Mouse (Mus musculus) urinary bladder, adult 2 months (tissue): Measurements from ENCODE around the gene Rasl11a. TPM values are rescaled to one million over a fixed set of nuclear protein-coding genes. Genes with fewer than 3 reads are reported as not detected.
"Not testable (repeated sequence)": the region's sequence is repeated elsewhere in the genome, so short reads cannot be mapped to it uniquely, and the experiment has no call there.

Experiments used
- DNase-seq: peaks from one replicate; pipeline ENCODE4 v3.0.0; 2022; ENCODE audit warnings: low spot score
- polyA plus RNA-seq: library from polyadenylated mRNA; depleted of rRNA; stranded (reverse); fragments of >200 nt; gene quantifications from 2 replicates; pipeline ENCODE4 v1.2.3, GENCODE M21; 2012; rRNA removed

Rasl11a gene
- polyA plus RNA-seq, 1 experiment: 24.8 TPM

DNA sequence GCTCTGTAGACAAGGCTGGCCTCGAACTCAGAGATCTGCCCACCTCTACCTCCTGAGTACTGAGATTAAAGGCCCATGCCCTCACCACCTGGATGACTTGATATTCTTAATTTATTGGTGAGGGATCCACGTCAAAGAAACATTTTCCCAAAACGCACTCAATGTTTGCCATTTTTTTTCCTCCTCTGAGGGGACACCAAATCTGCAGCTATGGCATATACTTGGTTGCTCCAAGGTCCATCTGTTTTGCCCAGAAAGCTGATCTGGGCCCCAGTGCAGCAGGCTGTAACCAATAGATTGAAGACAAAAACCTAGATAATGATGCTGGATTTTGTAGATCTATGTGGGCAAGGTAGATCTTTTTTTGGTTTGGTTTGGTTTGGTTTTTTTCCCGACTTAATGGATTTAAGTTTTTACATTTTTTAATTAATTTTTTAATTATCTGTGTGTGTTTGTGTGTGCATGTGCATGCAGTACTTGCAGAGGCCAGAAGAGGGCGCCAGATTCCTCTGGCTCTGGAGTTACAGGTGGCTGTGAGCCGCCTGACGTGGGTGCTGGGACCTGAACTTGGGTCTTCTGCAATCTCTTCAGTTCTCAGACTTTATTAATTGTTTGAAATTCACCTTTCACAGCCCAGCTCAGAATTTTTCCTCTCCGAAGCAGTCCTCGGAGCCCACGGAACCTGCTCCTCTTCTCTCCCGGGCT is 48.8 kb downstream of the Rasl11a start:
- DNase-seq: no peak

DNA sequence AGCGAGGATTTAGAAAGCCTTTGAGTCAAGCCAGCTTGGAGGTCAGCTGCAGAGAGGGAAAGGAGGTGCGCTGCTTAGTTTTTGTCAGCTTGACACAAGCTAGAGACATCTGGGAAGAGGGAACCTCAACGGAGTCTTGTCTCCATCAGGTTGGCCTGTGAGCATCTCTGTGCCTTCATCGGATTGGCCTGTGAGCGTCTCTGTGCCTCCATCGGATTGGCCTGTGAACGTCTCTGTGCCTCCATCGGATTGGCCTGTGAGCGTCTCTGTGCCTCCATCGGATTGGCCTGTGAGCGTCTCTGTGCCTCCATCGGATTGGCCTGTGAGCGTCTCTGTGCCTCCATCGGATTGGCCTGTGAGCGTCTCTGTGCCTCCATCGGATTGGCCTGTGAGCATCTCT is 50.8 kb downstream of the Rasl11a start:
- DNase-seq: not testable (repeated sequence)

DNA sequence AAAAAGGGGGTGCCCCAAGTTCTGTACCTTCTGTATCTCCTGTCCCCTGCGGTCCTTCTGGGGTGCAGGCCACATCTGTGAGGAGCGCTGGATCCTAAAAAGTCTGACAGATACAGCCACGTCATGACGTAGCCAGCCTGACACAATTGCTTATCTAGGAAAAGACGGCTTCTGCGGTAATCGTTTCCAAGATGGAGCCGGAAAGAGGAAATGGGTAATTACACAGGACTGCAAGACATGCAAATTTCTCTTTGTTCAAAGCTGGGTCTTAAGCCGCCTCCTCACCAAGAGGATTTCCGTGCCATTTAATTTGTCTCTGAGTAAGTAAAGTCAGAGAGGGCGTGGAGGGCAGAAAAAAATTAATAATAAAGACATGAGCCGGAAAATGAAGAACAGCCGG is 52.1 kb downstream of the Rasl11a start:
- DNase-seq: no peak

Other genes with a start within 250 kb of the Rasl11a start
- gene Usp12, start 50.1 kb upstream of the Rasl11a start, polyA plus RNA-seq: 16.6 and 20.9 TPM in 2 replicates
- gene Rpl21, start 12.2 kb upstream of the Rasl11a start, polyA plus RNA-seq: 587 and 829 TPM in 2 replicates
- 55.9 and 60.5 TPM in 2 replicates for gene Gtf3a, start 103.6 kb downstream of the Rasl11a start, polyA plus RNA-seq
- 20.7 and 22.0 TPM in 2 replicates for gene Mtif3, start 118.7 kb downstream of the Rasl11a start, polyA plus RNA-seq
- gene Lnx2, start 231.5 kb downstream of the Rasl11a start, polyA plus RNA-seq: 9.6 and 13.6 TPM in 2 replicates
- 116 and 126 TPM in 2 replicates for gene Polr1d, start 232.0 kb downstream of the Rasl11a start, polyA plus RNA-seq